Mouse (Mus musculus): ENCODE data around the gene Usp3. TPM values are rescaled to one million over a fixed set of nuclear protein-coding genes. Genes with fewer than 3 reads are reported as not detected.
A peak's percentile ranks its signal among the peaks of the same experiment; 100 is the strongest.

Usp3 gene
- total RNA-seq, 2 experiments from 2014 or later: 31.2 to 38.7 TPM

GRCm38 (mm10) chr9:66604349-66605206 is 11.6 kb upstream of the Usp3 start:
- no peak for DNase-seq

- DNase-seq: no peak
Observed at GRCm38 (mm10) chr9:66603907-66604306, 11.0 kb upstream of the Usp3 start.

GRCm38 (mm10) chr9:66601006-66601405 is 8.1 kb upstream of the Usp3 start:
- no peak for DNase-seq

GRCm38 (mm10) chr9:66600551-66600950 is 7.6 kb upstream of the Usp3 start:
- DNase-seq: no peak

- peak; percentile 34 to 72 for DNase-seq
Observed at GRCm38 (mm10) chr9:66599577-66599976, 6.6 kb upstream of the Usp3 start.

GRCm38 (mm10) chr9:66598636-66599035 is 5.7 kb upstream of the Usp3 start:
- no peak for DNase-seq

GRCm38 (mm10) chr9:66597480-66598215 is 4.7 kb upstream of the Usp3 start:
- DNase-seq: no peak

GRCm38 (mm10) chr9:66597076-66597475 is 4.1 kb upstream of the Usp3 start:
- DNase-seq: no peak

GRCm38 (mm10) chr9:66595722-66596675 is 3.1 kb upstream of the Usp3 start:
- no peak for DNase-seq

GRCm38 (mm10) chr9:66594061-66594460 is 1.1 kb upstream of the Usp3 start:
- no peak for DNase-seq

GRCm38 (mm10) chr9:66593613-66593969 is 649 bp upstream of the Usp3 start:
- no peak for DNase-seq

- peak; percentile 55 to 66 for DNase-seq
Observed at GRCm38 (mm10) chr9:66591851-66592645, 894 bp downstream of the Usp3 start.

- DNase-seq: no peak
Observed at GRCm38 (mm10) chr9:66590051-66590450, 2.9 kb downstream of the Usp3 start.

GRCm38 (mm10) chr9:66587016-66587415 is 5.9 kb downstream of the Usp3 start:
- no peak for DNase-seq

- no peak for DNase-seq
Observed at GRCm38 (mm10) chr9:66586533-66586932, 6.4 kb downstream of the Usp3 start.

- DNase-seq: no peak
Observed at GRCm38 (mm10) chr9:66585191-66585590, 7.8 kb downstream of the Usp3 start.

GRCm38 (mm10) chr9:66584176-66584575 is 8.8 kb downstream of the Usp3 start:
- DNase-seq: no peak

GRCm38 (mm10) chr9:66583244-66583643 is 9.7 kb downstream of the Usp3 start:
- no peak for DNase-seq

- DNase-seq: no peak
Observed at GRCm38 (mm10) chr9:66581694-66582093, 11.2 kb downstream of the Usp3 start.

GRCm38 (mm10) chr9:66580722-66581121 is 12.2 kb downstream of the Usp3 start:
- DNase-seq: no peak

GRCm38 (mm10) chr9:66575878-66576238 is 17.1 kb downstream of the Usp3 start:
- DNase-seq: no peak
